Mouse (Mus musculus) hindbrain, embryonic 11.5 days (tissue): ENCODE results near the gene Sclt1. TPM values are rescaled to one million over a fixed set of nuclear protein-coding genes. Genes with fewer than 3 reads are reported as not detected.

Experiments used
- ATAC-seq: fragments of 200-750 bp; cut with Nextera tagmentation; 2 replicates; pipeline ENCODE4 v1.8.0; 2017; ENCODE audit warnings: mild to moderate bottlenecking, moderate TSS enrichment, moderate library complexity; ENCODE audit not compliant: low FRiP score
- DNase-seq: peaks from one replicate; pipeline ENCODE4 v3.0.0-alpha.2; 2015; ENCODE audit warnings: low spot score
- H3K27ac ChIP-seq: fragments of 300-500 bp; sonication (generic); 2 replicates; pipeline ENCODE4 v1.5.1; 2014; ENCODE audit warnings: mild to moderate bottlenecking, low read depth, low read length
- H3K27me3 ChIP-seq: fragments of 300-500 bp; sonication (generic); 2 replicates; pipeline ENCODE4 v1.6.1; 2014; ENCODE audit warnings: mild to moderate bottlenecking, low read length, moderate library complexity, mixed read lengths; ENCODE audit not compliant: control insufficient read depth, insufficient read depth
- H3K36me3 ChIP-seq: fragments of 300-500 bp; sonication (generic); 2 replicates; pipeline ENCODE4 v1.6.1; 2014; ENCODE audit warnings: mild to moderate bottlenecking, low read length, moderate library complexity, mixed read lengths; ENCODE audit not compliant: control insufficient read depth, insufficient read depth
- H3K4me1 ChIP-seq: fragments of 300-500 bp; sonication (generic); replicated peaks from 2 replicates; pipeline ENCODE4 v1.6.1; 2014; ENCODE audit warnings: low read length, mixed read lengths; ENCODE audit not compliant: control insufficient read depth, insufficient read depth
- H3K4me2 ChIP-seq: fragments of 300-500 bp; sonication (generic); replicated peaks from 2 replicates; pipeline ENCODE4 v1.6.1; 2014; ENCODE audit warnings: mild to moderate bottlenecking, low read depth, low read length
- H3K4me3 ChIP-seq: fragments of 300-500 bp; sonication (generic); 2 replicates; pipeline ENCODE4 v1.5.1; 2014; ENCODE audit warnings: low read depth, low read length
- H3K9ac ChIP-seq: fragments of 300-500 bp; sonication (generic); 2 replicates; pipeline ENCODE4 v1.6.1; 2014; ENCODE audit warnings: low read depth, low read length
- H3K9me3 ChIP-seq: fragments of 300-500 bp; sonication (generic); 2 replicates; pipeline ENCODE4 v1.6.1; 2016; ENCODE audit warnings: low read length; ENCODE audit not compliant: control insufficient read depth
- WGBS: fragments of 180-500 bp; shearing (Covaris S2); extraction: QIAGEN DNeasy Blood & Tissue Kit; methylation state at CpG from one replicate; pipeline ENCODE4 v1.1.7; 2014; 5-methylcytosine and 5-hydroxymethylcytosine counted together
- polyA plus RNA-seq: library from polyadenylated mRNA; unstranded; fragments of >200 nt; fragmentation: Nextera tagmentation; extraction: Ambion mirVana; gene quantifications from 2 replicates; pipeline ENCODE4 v1.2.1, GENCODE M21; 2014

The Sclt1 gene
- polyA plus RNA-seq, 1 experiment from 2014 or later: 31.0 TPM

GRCm38 (mm10) chr3:41603470-41604019 is 138.8 kb downstream of the Sclt1 start:
- DNase-seq (no peak), ATAC-seq (no peak)
- Histone ChIP-seq H3K4me3 (no peak overlapping the region), H3K9me3 (no peaks in the 10 kb centered on the region), H3K4me2 (no peak overlapping the region), H3K9ac (no peak overlapping the region), H3K27ac (no peak overlapping the region), H3K27me3 (no peaks in the 10 kb centered on the region), H3K4me1 (no peaks in the 10 kb centered on the region), H3K36me3 (peaks cover 3% of the 10 kb centered on the region; the same call in 1 of the 2 replicates)
- 70% methylated on average over 5 of the region's 5 CpGs for WGBS

- H3K4me3 ChIP-seq: no peak overlapping the region
- no peaks in the 10 kb centered on the region for H3K27me3 ChIP-seq
- no peak overlapping the region for H3K4me2 ChIP-seq
- H3K9ac ChIP-seq: no peak overlapping the region
- WGBS: 85% methylated on average over 10 of the region's 10 CpGs
- no peak overlapping the region for H3K27ac ChIP-seq
- ATAC-seq: no peak
- no peaks in the 10 kb centered on the region for H3K4me1 ChIP-seq
- no peak for DNase-seq
- no peaks in the 10 kb centered on the region for H3K9me3 ChIP-seq
- H3K36me3 ChIP-seq: peaks cover 3% of the 10 kb centered on the region; the same call in 1 of the 2 replicates
These were observed 139.4 kb downstream of the Sclt1 start for GRCm38 (mm10) chr3:41602933-41603332.

GRCm38 (mm10) chr3:41601226-41602020 is 140.9 kb downstream of the Sclt1 start:
- ATAC-seq (no peak), DNase-seq (no peak)
- 84% methylated on average over 9 of the region's 9 CpGs for whole genome bisulfite sequencing
- Histone ChIP-seq H3K4me1 (no peaks in the 10 kb centered on the region), H3K27ac (no peak overlapping the region), H3K27me3 (no peaks in the 10 kb centered on the region), H3K9me3 (no peaks in the 10 kb centered on the region), H3K4me3 (no peak overlapping the region), H3K36me3 (peaks cover 3% of the 10 kb centered on the region; the same call in 1 of the 2 replicates), H3K4me2 (no peak overlapping the region), H3K9ac (no peak overlapping the region)

- 86% methylated on average over 14 of the region's 14 CpGs for WGBS
- no peak overlapping the region for H3K4me2 ChIP-seq
- peak; percentile 59 for DNase-seq
- peak; percentile 79 for ATAC-seq
- H3K9me3 ChIP-seq: no peaks in the 10 kb centered on the region
- H3K27me3 ChIP-seq: no peaks in the 10 kb centered on the region
- H3K27ac ChIP-seq: no peak overlapping the region
- no peaks in the 10 kb centered on the region for H3K4me1 ChIP-seq
- no peaks in the 10 kb centered on the region; the same call in 1 of the 2 replicates for H3K36me3 ChIP-seq
- no peak overlapping the region for H3K4me3 ChIP-seq
- no peak overlapping the region for H3K9ac ChIP-seq
These were observed 142.3 kb downstream of the Sclt1 start for GRCm38 (mm10) chr3:41599806-41600589.

GRCm38 (mm10) chr3:41599226-41599625 is 143.1 kb downstream of the Sclt1 start:
- no peaks in the 10 kb centered on the region for H3K36me3 ChIP-seq
- WGBS: 91% methylated on average over 10 of the region's 10 CpGs
- no peak for ATAC-seq
- DNase-seq: no peak
- H3K4me3 ChIP-seq: no peak overlapping the region
- H3K9ac ChIP-seq: no peak overlapping the region
- no peak overlapping the region for H3K4me2 ChIP-seq
- no peaks in the 10 kb centered on the region for H3K4me1 ChIP-seq
- H3K27me3 ChIP-seq: no peaks in the 10 kb centered on the region
- H3K27ac ChIP-seq: no peak overlapping the region
- H3K9me3 ChIP-seq: no peaks in the 10 kb centered on the region

GRCm38 (mm10) chr3:41598412-41598811 is 143.9 kb downstream of the Sclt1 start:
- Histone ChIP-seq H3K27me3 (no peaks in the 10 kb centered on the region), H3K4me3 (no peak overlapping the region), H3K4me1 (no peaks in the 10 kb centered on the region), H3K4me2 (no peak overlapping the region), H3K36me3 (no peaks in the 10 kb centered on the region), H3K27ac (no peak overlapping the region), H3K9ac (no peak overlapping the region), H3K9me3 (no peaks in the 10 kb centered on the region)
- DNase-seq (no peak), ATAC-seq (no peak)
- 86% methylated on average over 9 of the region's 9 CpGs for WGBS

DNA sequence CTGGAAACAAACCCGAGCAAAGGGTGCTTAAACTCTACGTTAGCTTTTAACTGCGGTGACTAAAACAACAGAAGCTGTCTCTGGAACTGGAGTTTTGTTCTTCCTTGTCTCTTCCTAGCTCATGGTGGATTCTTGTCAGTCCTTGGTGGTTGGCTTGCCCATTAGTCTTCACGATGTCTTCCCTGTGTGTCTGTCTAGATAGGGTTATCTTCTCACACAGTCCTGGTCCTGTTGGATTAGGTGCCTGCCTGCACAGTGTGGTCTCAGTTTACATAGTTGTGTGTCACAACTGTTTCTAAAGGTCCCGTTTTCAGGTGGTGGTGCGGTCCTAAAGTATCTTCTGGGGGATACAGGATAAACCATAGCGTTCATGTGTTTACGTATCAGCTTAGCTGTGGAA is 145.3 kb downstream of the Sclt1 start:
- no peak for ATAC-seq
- Histone ChIP-seq H3K4me1 (no peaks in the 10 kb centered on the region), H3K36me3 (no peaks in the 10 kb centered on the region), H3K27me3 (no peaks in the 10 kb centered on the region), H3K27ac (no peak overlapping the region), H3K4me3 (no peak overlapping the region), H3K4me2 (no peak overlapping the region), H3K9ac (no peak overlapping the region), H3K9me3 (no peaks in the 10 kb centered on the region)
- 95% methylated on average over 8 of the region's 8 CpGs for WGBS
- no peak for DNase-seq

GRCm38 (mm10) chr3:41595010-41595409 is 147.3 kb downstream of the Sclt1 start:
- H3K4me1 ChIP-seq: no peaks in the 10 kb centered on the region
- 91% methylated on average over 4 of the region's 4 CpGs for WGBS
- no peak for DNase-seq
- H3K4me3 ChIP-seq: no peak overlapping the region
- no peak overlapping the region for H3K27ac ChIP-seq
- no peak for ATAC-seq
- no peaks in the 10 kb centered on the region for H3K36me3 ChIP-seq
- no peaks in the 10 kb centered on the region for H3K27me3 ChIP-seq
- no peak overlapping the region for H3K4me2 ChIP-seq
- no peaks in the 10 kb centered on the region for H3K9me3 ChIP-seq
- no peak overlapping the region for H3K9ac ChIP-seq
